Mouse (Mus musculus): ENCODE measurements at regions not wholly inside any gene's neighbourhood (a gene's known extent, or its start where the extent isn't known, plus 50 kb on each side); places are given as distances from the start of the nearest gene placed in this dataset.

- Histone ChIP-seq H3K27me3 (replicated peaks) (no peaks in the 10 kb centered on the region), H3K36me3 (no peaks in the 10 kb centered on the region), H3K9ac (no peak overlapping the region), H3K4me1 (no peaks in the 10 kb centered on the region), H3K27ac (no peak overlapping the region), H3K4me2 (replicated peaks) (no peak overlapping the region), H3K4me3 (no peak overlapping the region), H3K9me3 (no peaks in the 10 kb centered on the region)
- ATAC-seq (ENCODE audit: low FRiP score, low read depth), result no peak
- WGBS, result 90% methylated on average over 8 of the region's 8 CpGs
Measured at GRCm38 (mm10) chr14:67626181-67626580, 1617.2 kb upstream of the Gulo start.

GRCm38 (mm10) chr14:67623841-67624480 is 1615.0 kb upstream of the Gulo start:
- 76% methylated on average over 4 of the region's 4 CpGs for WGBS
- Histone ChIP-seq H3K9ac (no peak overlapping the region), H3K4me1 (no peaks in the 10 kb centered on the region), H3K27ac (no peak overlapping the region), H3K36me3 (no peaks in the 10 kb centered on the region), H3K9me3 (no peaks in the 10 kb centered on the region), H3K4me3 (no peak overlapping the region), H3K4me2 (replicated peaks) (no peak overlapping the region), H3K27me3 (replicated peaks) (no peaks in the 10 kb centered on the region)
- no peak for ATAC-seq (ENCODE audit: low FRiP score, low read depth)

- Histone ChIP-seq H3K9me3 (no peaks in the 10 kb centered on the region), H3K4me1 (no peaks in the 10 kb centered on the region), H3K36me3 (no peaks in the 10 kb centered on the region), H3K4me2 (replicated peaks) (no peak overlapping the region), H3K9ac (no peak overlapping the region), H3K4me3 (no peak overlapping the region), H3K27me3 (replicated peaks) (no peaks in the 10 kb centered on the region), H3K27ac (no peak overlapping the region)
- 79% methylated on average over 6 of the region's 6 CpGs for WGBS
- no peak for ATAC-seq (ENCODE audit: low FRiP score, low read depth)
Measured at GRCm38 (mm10) chr14:67622911-67623310, 1613.9 kb upstream of the Gulo start.

GRCm38 (mm10) chr14:67621486-67621885 is 1612.5 kb upstream of the Gulo start:
- Histone ChIP-seq H3K4me3 (no peak overlapping the region), H3K27me3 (replicated peaks) (no peaks in the 10 kb centered on the region), H3K4me2 (replicated peaks) (no peak overlapping the region), H3K27ac (no peak overlapping the region), H3K4me1 (peaks cover 2% of the 10 kb centered on the region; the same call in 1 of the 2 replicates), H3K9me3 (no peaks in the 10 kb centered on the region), H3K36me3 (no peaks in the 10 kb centered on the region), H3K9ac (no peak overlapping the region)
- WGBS, result 71% methylated on average over 2 of the region's 2 CpGs
- ATAC-seq (ENCODE audit: low FRiP score, low read depth), result no peak

- Histone ChIP-seq H3K9me3 (no peaks in the 10 kb centered on the region), H3K27ac (no peak overlapping the region), H3K36me3 (no peaks in the 10 kb centered on the region), H3K9ac (no peak overlapping the region), H3K4me1 (peaks cover 6% of the 10 kb centered on the region; the same call in 1 of the 2 replicates), H3K27me3 (replicated peaks) (no peaks in the 10 kb centered on the region), H3K4me2 (replicated peaks) (no peak overlapping the region), H3K4me3 (no peak overlapping the region)
- no peak; the same call in 1 of the 2 replicates for ATAC-seq (ENCODE audit: low FRiP score, low read depth)
- 37% methylated on average over 4 of the region's 4 CpGs for WGBS
Measured at GRCm38 (mm10) chr14:67620854-67621476, 1612.0 kb upstream of the Gulo start.

- H3K9me3 ChIP-seq, result no peaks in the 10 kb centered on the region
Measured at GRCm38 (mm10) chr14:67619571-67619970, 1610.6 kb upstream of the Gulo start.

GRCm38 (mm10) chr14:67614369-67614768 is 1605.4 kb upstream of the Gulo start:
- no peak overlapping the region for H3K9ac ChIP-seq
- no peaks in the 10 kb centered on the region for H3K27me3 ChIP-seq (replicated peaks)
- H3K4me2 ChIP-seq (replicated peaks), result no peak overlapping the region
- ATAC-seq (ENCODE audit: low FRiP score, low read depth), result no peak
- H3K4me3 ChIP-seq, result no peak overlapping the region
- H3K27ac ChIP-seq, result no peak overlapping the region
- 76% methylated on average over 11 of the region's 11 CpGs for WGBS
- no peaks in the 10 kb centered on the region for H3K9me3 ChIP-seq
- H3K4me1 ChIP-seq, result peaks cover 14% of the 10 kb centered on the region; the same call in 1 of the 2 replicates
- no peaks in the 10 kb centered on the region for H3K36me3 ChIP-seq

More at GRCm38 (mm10) chr14:67619571-67619970, 1610.6 kb upstream of the Gulo start:
- H3K4me1 ChIP-seq, result peaks cover 14% of the 10 kb centered on the region; the same call in 1 of the 2 replicates
- no peak overlapping the region for H3K27ac ChIP-seq
- H3K4me3 ChIP-seq, result no peak overlapping the region
- no peaks in the 10 kb centered on the region for H3K27me3 ChIP-seq (replicated peaks)
- H3K4me2 ChIP-seq (replicated peaks), result no peak overlapping the region
- H3K9ac ChIP-seq, result no peak overlapping the region
- no peaks in the 10 kb centered on the region for H3K36me3 ChIP-seq
- ATAC-seq (ENCODE audit: low FRiP score, low read depth), result no peak
- WGBS, result 83% methylated on average over 4 of the region's 4 CpGs

GRCm38 (mm10) chr14:67613691-67614090 is 1604.7 kb upstream of the Gulo start:
- no peaks in the 10 kb centered on the region for H3K36me3 ChIP-seq
- no peak overlapping the region for H3K9ac ChIP-seq
- 0 out of 2 replicates have a peak overlapping the region, but pooled peaks have one; percentile 1 for H3K4me2 ChIP-seq (replicated peaks)
- no peak for ATAC-seq (ENCODE audit: low FRiP score, low read depth)
- H3K9me3 ChIP-seq, result no peaks in the 10 kb centered on the region
- H3K27ac ChIP-seq, result no peak overlapping the region
- H3K4me1 ChIP-seq, result peaks cover 14% of the 10 kb centered on the region; the same call in 1 of the 2 replicates
- 68% methylated on average over 13 of the region's 13 CpGs for WGBS
- H3K4me3 ChIP-seq, result no peak overlapping the region
- no peaks in the 10 kb centered on the region for H3K27me3 ChIP-seq (replicated peaks)

GRCm38 (mm10) chr14:67613221-67613620 is 1604.2 kb upstream of the Gulo start:
- Histone ChIP-seq H3K4me1 (peaks cover 18% of the 10 kb centered on the region), H3K36me3 (no peaks in the 10 kb centered on the region), H3K9me3 (no peaks in the 10 kb centered on the region), H3K9ac (no peak overlapping the region), H3K4me3 (no peak overlapping the region), H3K27ac (no peak overlapping the region), H3K27me3 (replicated peaks) (no peaks in the 10 kb centered on the region), H3K4me2 (replicated peaks) (0 out of 2 replicates have a peak overlapping the region, but pooled peaks have one; percentile 1)
- no peak for ATAC-seq (ENCODE audit: low FRiP score, low read depth)
- 55% methylated on average over 14 of the region's 14 CpGs for WGBS

GRCm38 (mm10) chr14:67612471-67612870 is 1603.5 kb upstream of the Gulo start:
- no peak overlapping the region for H3K9ac ChIP-seq
- H3K4me3 ChIP-seq, result no peak overlapping the region
- no peak for ATAC-seq (ENCODE audit: low FRiP score, low read depth)
- no peaks in the 10 kb centered on the region for H3K27me3 ChIP-seq (replicated peaks)
- no peak overlapping the region for H3K4me2 ChIP-seq (replicated peaks)
- H3K4me1 ChIP-seq, result peaks cover 22% of the 10 kb centered on the region
- no peaks in the 10 kb centered on the region for H3K36me3 ChIP-seq
- no peaks in the 10 kb centered on the region for H3K9me3 ChIP-seq
- H3K27ac ChIP-seq, result no peak overlapping the region
- 42% methylated on average over 4 of the region's 4 CpGs for WGBS

- Histone ChIP-seq H3K36me3 (no peaks in the 10 kb centered on the region), H3K27ac (no peak overlapping the region), H3K9ac (no peak overlapping the region), H3K4me3 (peak overlapping the region; percentile 13; the same call in 1 of the 2 replicates), H3K4me2 (replicated peaks) (peak overlapping the region; percentile 52), H3K4me1 (peaks cover 7% of the 10 kb centered on the region; the same call in 1 of the 2 replicates), H3K9me3 (no peaks in the 10 kb centered on the region), H3K27me3 (replicated peaks) (no peaks in the 10 kb centered on the region)
- 24% methylated on average over 20 of the region's 20 CpGs for WGBS
- no peak for ATAC-seq (ENCODE audit: low FRiP score, low read depth)
Measured at GRCm38 (mm10) chr14:67608262-67608661, 1599.3 kb upstream of the Gulo start.

GRCm38 (mm10) chr14:67602960-67603359 is 1594.0 kb upstream of the Gulo start:
- H3K9me3 ChIP-seq, result no peaks in the 10 kb centered on the region
- no peak overlapping the region for H3K4me2 ChIP-seq (replicated peaks)
- no peak overlapping the region for H3K4me3 ChIP-seq
- H3K27ac ChIP-seq, result no peak overlapping the region
- H3K27me3 ChIP-seq (replicated peaks), result no peaks in the 10 kb centered on the region
- 0 out of 2 replicates have a peak, but pooled peaks cover 1% of the 10 kb centered on the region for H3K4me1 ChIP-seq
- no peak for ATAC-seq (ENCODE audit: low FRiP score, low read depth)
- no peaks in the 10 kb centered on the region for H3K36me3 ChIP-seq
- H3K9ac ChIP-seq, result no peak overlapping the region
- 77% methylated on average over 4 of the region's 4 CpGs for whole genome bisulfite sequencing
